ENCODE assay signal across 13 mouse cellular contexts in the genomic region with DNA sequence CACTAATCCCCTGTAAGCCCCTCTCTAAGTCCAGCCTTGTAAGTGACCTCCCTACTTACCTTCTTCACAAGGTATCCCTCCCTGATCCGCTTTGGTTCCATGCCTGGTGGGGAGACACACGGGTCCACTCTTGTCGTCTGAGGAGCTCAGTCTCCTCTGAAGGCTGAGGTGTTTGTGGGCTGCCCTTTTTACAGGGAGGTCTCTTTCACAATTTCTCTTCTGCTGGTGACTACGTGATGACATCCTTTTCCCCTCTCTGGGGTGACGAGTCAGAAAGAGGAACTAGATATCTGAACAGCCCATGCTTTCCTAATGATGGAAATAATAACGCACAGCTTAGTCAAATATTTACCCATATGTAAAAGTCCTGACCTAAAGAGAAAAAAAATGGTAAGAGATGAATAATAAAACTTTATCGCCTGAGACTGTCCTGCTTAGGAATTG. TPM values are rescaled to one million over a fixed set of nuclear protein-coding genes. Genes with fewer than 3 reads are reported as not detected.
DNase-seq lines count a peak whose midpoint lies in the region; ATAC-seq and TF ChIP-seq lines count a peak whose summit lies in the region.
"Had no signal": no experiment of that assay in that cellular context is flagged by ENCODE, and none has a peak within 500 bp of the region (broad histone marks: within the 10 kb centered on the region; RNA-seq: fewer than 3 reads in every experiment).

No protein-coding gene starts in this region.

- H3K4me3 ChIP-seq in gastrocnemius, adult 2 months, result peak overlapping the region; percentile 33
- H3K4me3 ChIP-seq in embryonic facial prominence, embryonic 10.5 days, result no peak overlapping the region
- no peak overlapping the region for H3K4me3 ChIP-seq in kidney, embryonic 15.5 days (replicated peaks)
- H3K4me3 ChIP-seq: forebrain, embryonic 13.5 days; heart, embryonic 10.5 days; lung, embryonic 15.5 days; neural tube, embryonic 13.5 days had no signal

- ATAC-seq in granulocyte monocyte progenitor cell, adult 5-6 weeks (replicated peaks; ENCODE audit: poor library complexity, severe bottlenecking), result peak; percentile 79
- peak; percentile 80 for ATAC-seq in megakaryocyte, adult 5-6 weeks (ENCODE audit: poor library complexity, severe bottlenecking)
- ATAC-seq in kidney, embryonic 15.5 days (replicated peaks; ENCODE audit: low FRiP score), result no peak
- ATAC-seq: forebrain, embryonic 13.5 days had no signal

- no peaks in the 10 kb centered on the region for H3K36me3 ChIP-seq in embryonic facial prominence, embryonic 10.5 days (replicated peaks)
- H3K36me3 ChIP-seq in kidney, embryonic 15.5 days, result no peaks in the 10 kb centered on the region
- H3K36me3 ChIP-seq: heart, embryonic 10.5 days; lung, embryonic 15.5 days; neural tube, embryonic 13.5 days had no signal

- intact Hi-C loops in gastrocnemius, adult 2 months (cut with DNase I), result no loop called here
- intact Hi-C loops in gastrocnemius, postnatal 36 days (cut with DNase I), result no loop called here

- H3K9me3 ChIP-seq in embryonic facial prominence, embryonic 10.5 days, result no peaks in the 10 kb centered on the region
- no peaks in the 10 kb centered on the region for H3K9me3 ChIP-seq in kidney, embryonic 15.5 days (replicated peaks)
- H3K9me3 ChIP-seq: forebrain, embryonic 13.5 days; heart, embryonic 10.5 days; lung, embryonic 15.5 days; neural tube, embryonic 13.5 days had no signal

- no peak overlapping the region for H3K9ac ChIP-seq in kidney, embryonic 15.5 days
- H3K9ac ChIP-seq: forebrain, embryonic 13.5 days; lung, embryonic 15.5 days; neural tube, embryonic 13.5 days had no signal

- no peak for TF ChIP-seq CTCF in gastrocnemius, adult 2 months (IDR thresholded peaks at IDR 0.05)

- H3K27me3 ChIP-seq in embryonic facial prominence, embryonic 10.5 days (replicated peaks; ENCODE audit: low read depth, poor library complexity, severe bottlenecking), result no peaks in the 10 kb centered on the region
- H3K27me3 ChIP-seq in kidney, embryonic 15.5 days, result no peaks in the 10 kb centered on the region
- H3K27me3 ChIP-seq: forebrain, embryonic 13.5 days; lung, embryonic 15.5 days; neural tube, embryonic 13.5 days had no signal

- WGBS in embryonic facial prominence, embryonic 10.5 days, result 79% methylated on average over 7 of the region's 7 CpGs
- 66% methylated on average over 7 of the region's 7 CpGs for WGBS in kidney, embryonic 15.5 days

- peak overlapping the region; percentile 35; the same call in 1 of the 2 replicates for H3K27ac ChIP-seq in gastrocnemius, adult 2 months
- H3K27ac ChIP-seq in embryonic facial prominence, embryonic 10.5 days (replicated peaks), result no peak overlapping the region
- H3K27ac ChIP-seq in kidney, embryonic 15.5 days, result no peak overlapping the region
- H3K27ac ChIP-seq: forebrain, embryonic 13.5 days; heart, embryonic 10.5 days; lung, embryonic 15.5 days; neural tube, embryonic 13.5 days had no signal

- DNase-seq in gastrocnemius, adult 2 months, result no peak
- no peak for DNase-seq in gastrocnemius, postnatal 36 days
- DNase-seq in B cell, adult 2 months, result peak; percentile 63 to 65
- DNase-seq in embryonic facial prominence, embryonic 10.5 days (ENCODE audit: low spot score), result no peak
- DNase-seq in adrenal gland, postnatal 25 days, result no peak
- DNase-seq: right cerebral cortex, postnatal 4 days had no signal

- H3K4me1 ChIP-seq in embryonic facial prominence, embryonic 10.5 days, result no peaks in the 10 kb centered on the region
- no peaks in the 10 kb centered on the region for H3K4me1 ChIP-seq in kidney, embryonic 15.5 days
- H3K4me1 ChIP-seq: forebrain, embryonic 13.5 days; heart, embryonic 10.5 days; lung, embryonic 15.5 days; neural tube, embryonic 13.5 days had no signal

- H3K4me2 ChIP-seq in kidney, embryonic 15.5 days, result no peak overlapping the region
- H3K4me2 ChIP-seq: forebrain, embryonic 13.5 days; lung, embryonic 15.5 days; neural tube, embryonic 13.5 days had no signal

RNA-seq across cellular contexts. Expression of a gene that starts 42.9 kb away (rescaled TPM):
- 1 to 10 TPM; 2.3 to 2.6 TPM for total RNA-seq in gastrocnemius, adult 2 months (2021)
- 1 to 10 TPM; 3.2 to 4.0 TPM for total RNA-seq in gastrocnemius, postnatal 36 days (2021)
- 0.92 and 1.7 TPM in 2 replicates for total RNA-seq in granulocyte monocyte progenitor cell, adult 5-6 weeks (2014; fragmentation: Nextera tagmentation)
- 0.09 and 0.31 TPM in 2 replicates for total RNA-seq in granulocyte monocyte progenitor cell, adult 5-6 weeks (2017)
- 0.51 and 0.89 TPM in 2 replicates for total RNA-seq in megakaryocyte, adult 5-6 weeks (2015)
- 0.66 TPM in 1 of 2 replicates, not detected in the other for total RNA-seq in megakaryocyte, adult 5-6 weeks (2017)
- polyA plus RNA-seq in embryonic facial prominence, embryonic 10.5 days (2016; fragmentation: Nextera tagmentation; extraction: Ambion mirVana), result 12.5 and 16.2 TPM in 2 replicates
- 30.0 and 34.2 TPM in 2 replicates for polyA plus RNA-seq in kidney, embryonic 15.5 days (2015; fragmentation: Nextera tagmentation; extraction: Ambion mirVana)
- total RNA-seq in adrenal gland, postnatal 25 days (2021), result 12.9 and 21.7 TPM in 2 replicates

RNA-seq across cellular contexts. Expression of a gene that starts 43.7 kb away (rescaled TPM):
- total RNA-seq in gastrocnemius, adult 2 months (2021), result under 1 TPM; 0.84 to 0.99 TPM
- 1 to 10 TPM; 1.1 to 2.0 TPM for total RNA-seq in gastrocnemius, postnatal 36 days (2021)
- 13.9 and 16.8 TPM in 2 replicates for total RNA-seq in granulocyte monocyte progenitor cell, adult 5-6 weeks (2014; fragmentation: Nextera tagmentation)
- 27.5 and 27.9 TPM in 2 replicates for total RNA-seq in granulocyte monocyte progenitor cell, adult 5-6 weeks (2017)
- 117 and 124 TPM in 2 replicates for total RNA-seq in megakaryocyte, adult 5-6 weeks (2015)
- total RNA-seq in megakaryocyte, adult 5-6 weeks (2017), result 132 and 133 TPM in 2 replicates
- polyA plus RNA-seq in embryonic facial prominence, embryonic 10.5 days (2016; fragmentation: Nextera tagmentation; extraction: Ambion mirVana), result 3.2 and 5.1 TPM in 2 replicates
- polyA plus RNA-seq in kidney, embryonic 15.5 days (2015; fragmentation: Nextera tagmentation; extraction: Ambion mirVana), result 1.6 and 2.9 TPM in 2 replicates
- total RNA-seq in adrenal gland, postnatal 25 days (2021), result 2.7 and 2.9 TPM in 2 replicates

RNA-seq across cellular contexts. Expression of a gene that starts 57.3 kb away (rescaled TPM):
- under 1 TPM in 1 of 2 experiments, not detected in 1; 0.31 TPM for total RNA-seq in gastrocnemius, adult 2 months (2021)
- under 1 TPM in 1 of 2 experiments, not detected in 1; 0.23 TPM for total RNA-seq in gastrocnemius, postnatal 36 days (2021)
- total RNA-seq in granulocyte monocyte progenitor cell, adult 5-6 weeks (2014; fragmentation: Nextera tagmentation), result 6.0 and 7.9 TPM in 2 replicates
- total RNA-seq in granulocyte monocyte progenitor cell, adult 5-6 weeks (2017), result 7.3 and 7.4 TPM in 2 replicates
- 10.6 and 11.4 TPM in 2 replicates for total RNA-seq in megakaryocyte, adult 5-6 weeks (2015)
- 11.3 and 12.2 TPM in 2 replicates for total RNA-seq in megakaryocyte, adult 5-6 weeks (2017)
- 1.5 and 1.6 TPM in 2 replicates for polyA plus RNA-seq in embryonic facial prominence, embryonic 10.5 days (2016; fragmentation: Nextera tagmentation; extraction: Ambion mirVana)
- 1.3 and 1.4 TPM in 2 replicates for polyA plus RNA-seq in kidney, embryonic 15.5 days (2015; fragmentation: Nextera tagmentation; extraction: Ambion mirVana)
- 1.6 and 1.7 TPM in 2 replicates for total RNA-seq in adrenal gland, postnatal 25 days (2021)

Comparison
In these comparisons a context has a peak if more than half of its experiments do, and no peak if none do; other contexts are left out.
1. DNase-seq: peak in B cell, adult 2 months (2 of 2); none in gastrocnemius, adult 2 months (single experiment), gastrocnemius, postnatal 36 days (0 of 2), embryonic facial prominence, embryonic 10.5 days (single experiment) and adrenal gland, postnatal 25 days (single experiment).
2. RNA of a gene that starts 43.7 kb away (total RNA-seq): 117 to 133 TPM in megakaryocyte, adult 5-6 weeks; 13.9 to 27.9 TPM in granulocyte monocyte progenitor cell, adult 5-6 weeks, 2.7 to 2.9 TPM in adrenal gland, postnatal 25 days, 1.1 to 2.0 TPM in gastrocnemius, postnatal 36 days and 0.84 to 0.99 TPM in gastrocnemius, adult 2 months; every median in the first group is over 4 times any median in the second.